Mouse (Mus musculus): ENCODE data around the gene Birc5. TPM values are rescaled to one million over a fixed set of nuclear protein-coding genes. Genes with fewer than 3 reads are reported as not detected.

Birc5 gene
- polyA plus RNA-seq, 1 experiment = 97.3 TPM

GRCm38 (mm10) chr11:117891581-117892175 is 42.6 kb downstream of the Birc5 start:
- Histone ChIP-seq H3K4me1 (ENCODE audit: control insufficient read depth, insufficient read depth, low read length) (no peaks in the 10 kb centered on the region), H3K27ac (ENCODE audit: insufficient read depth, low read depth, low read length) (no peak overlapping the region), H3K4me3 (ENCODE audit: insufficient read depth, low read length) (no peak overlapping the region)
- no peak for TF ChIP-seq POLR2A (IDR thresholded peaks at IDR 0.05; ENCODE audit: borderline replicate concordance, low read depth, low read length)
- no peak for TF ChIP-seq CTCF (IDR thresholded peaks at IDR 0.05; ENCODE audit: low read depth, low read length)

GRCm38 (mm10) chr11:117892199-117892598 is 43.1 kb downstream of the Birc5 start:
- no peaks in the 10 kb centered on the region for H3K4me1 ChIP-seq (ENCODE audit: control insufficient read depth, insufficient read depth, low read length)
- no peak for TF ChIP-seq CTCF (IDR thresholded peaks at IDR 0.05; ENCODE audit: low read depth, low read length)
- TF ChIP-seq POLR2A (IDR thresholded peaks at IDR 0.05; ENCODE audit: borderline replicate concordance, low read depth, low read length) = no peak
- no peak overlapping the region for H3K4me3 ChIP-seq (ENCODE audit: insufficient read depth, low read length)
- no peak overlapping the region for H3K27ac ChIP-seq (ENCODE audit: insufficient read depth, low read depth, low read length)

DNA sequence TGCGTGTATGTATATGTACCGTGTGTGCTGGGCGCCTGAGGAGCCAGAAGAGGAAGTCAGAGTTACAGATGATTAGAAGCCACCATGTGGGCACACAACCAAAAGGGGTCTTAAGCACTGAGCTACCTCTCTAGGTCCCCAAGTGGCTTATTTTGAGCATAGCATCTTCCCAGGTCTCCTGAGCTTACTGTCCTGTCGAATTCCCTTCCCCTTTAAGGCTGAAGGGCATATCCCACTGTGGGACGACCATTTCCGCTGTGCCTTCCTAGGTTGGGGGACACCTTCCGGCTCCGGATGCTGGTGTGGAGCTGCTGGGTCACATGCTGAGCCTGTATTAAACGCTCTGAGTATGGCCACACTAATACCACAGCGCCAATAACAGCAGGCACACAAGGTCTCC is 45.6 kb downstream of the Birc5 start:
- H3K4me3 ChIP-seq (ENCODE audit: insufficient read depth, low read length) = no peak overlapping the region

GRCm38 (mm10) chr11:117896533-117896932 is 47.5 kb downstream of the Birc5 start:
- TF ChIP-seq CTCF (IDR thresholded peaks at IDR 0.05; ENCODE audit: low read depth, low read length) = no peak
- H3K4me3 ChIP-seq (ENCODE audit: insufficient read depth, low read length) = no peak overlapping the region
- H3K4me1 ChIP-seq (ENCODE audit: control insufficient read depth, insufficient read depth, low read length) = no peaks in the 10 kb centered on the region
- no peak overlapping the region for H3K27ac ChIP-seq (ENCODE audit: insufficient read depth, low read depth, low read length)

More for the DNA sequence above, 45.6 kb downstream of the Birc5 start:
- H3K4me1 ChIP-seq (ENCODE audit: control insufficient read depth, insufficient read depth, low read length) = no peaks in the 10 kb centered on the region
- no peak for TF ChIP-seq POLR2A (IDR thresholded peaks at IDR 0.05; ENCODE audit: borderline replicate concordance, low read depth, low read length)
- TF ChIP-seq CTCF (IDR thresholded peaks at IDR 0.05; ENCODE audit: low read depth, low read length) = no peak
- H3K27ac ChIP-seq (ENCODE audit: insufficient read depth, low read depth, low read length) = no peak overlapping the region

- no peak for TF ChIP-seq CTCF (IDR thresholded peaks at IDR 0.05; ENCODE audit: low read depth, low read length)
- TF ChIP-seq POLR2A (IDR thresholded peaks at IDR 0.05; ENCODE audit: borderline replicate concordance, low read depth, low read length) = no peak
- Histone ChIP-seq H3K4me3 (ENCODE audit: insufficient read depth, low read length) (no peak overlapping the region), H3K4me1 (ENCODE audit: control insufficient read depth, insufficient read depth, low read length) (no peaks in the 10 kb centered on the region), H3K27ac (ENCODE audit: insufficient read depth, low read depth, low read length) (no peak overlapping the region)
These were observed 53.2 kb downstream of the Birc5 start for GRCm38 (mm10) chr11:117902282-117902681.

DNA sequence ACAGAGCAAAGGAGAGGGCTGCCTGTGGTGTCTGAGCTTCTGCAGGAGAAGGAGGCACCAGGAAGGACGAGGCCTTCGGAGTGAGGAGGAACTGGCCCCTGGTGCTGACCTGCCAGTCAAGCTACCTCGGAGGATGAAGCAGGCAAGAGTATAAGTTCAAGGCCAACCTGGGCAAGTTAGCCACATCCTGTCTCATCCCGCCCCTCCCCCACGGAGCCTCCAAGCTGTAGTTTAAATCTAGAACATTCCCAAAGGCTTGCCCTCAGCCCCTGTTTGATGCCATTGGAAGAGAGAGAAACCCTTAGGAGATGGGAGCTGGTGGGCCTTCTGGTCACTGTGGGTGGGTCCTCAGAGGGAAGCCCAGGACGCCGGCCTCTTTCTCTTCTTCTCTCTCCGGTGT is 55.4 kb downstream of the Birc5 start:
- Histone ChIP-seq H3K4me3 (ENCODE audit: insufficient read depth, low read length) (no peak overlapping the region), H3K27ac (ENCODE audit: insufficient read depth, low read depth, low read length) (no peak overlapping the region), H3K4me1 (ENCODE audit: control insufficient read depth, insufficient read depth, low read length) (no peaks in the 10 kb centered on the region)
- TF ChIP-seq POLR2A (IDR thresholded peaks at IDR 0.05; ENCODE audit: borderline replicate concordance, low read depth, low read length) (no peak), CTCF (IDR thresholded peaks at IDR 0.05; ENCODE audit: low read depth, low read length) (no peak)

Other genes with a start within 250 kb of the Birc5 start
- gene Tnrc6c, start 195.0 kb upstream of the Birc5 start, polyA plus RNA-seq (2012; ENCODE audit: insufficient read depth, insufficient read length, missing spikeins) = 16.4 and 16.9 TPM in 2 replicates
- 2.1 and 2.7 TPM in 2 replicates for gene Tmc8, start 67.2 kb upstream of the Birc5 start, polyA plus RNA-seq (2012; ENCODE audit: insufficient read depth, insufficient read length, missing spikeins)
- gene Tmc6, start 67.1 kb upstream of the Birc5 start, polyA plus RNA-seq (2012; ENCODE audit: insufficient read depth, insufficient read length, missing spikeins) = 16.7 and 36.7 TPM in 2 replicates
- gene 6030468B19Rik, start 51.6 kb upstream of the Birc5 start, polyA plus RNA-seq (2012; ENCODE audit: insufficient read depth, insufficient read length, missing spikeins) = not detected in 2 replicates
- gene Gm20708, start 39.6 kb upstream of the Birc5 start, polyA plus RNA-seq (2012; ENCODE audit: insufficient read depth, insufficient read length, missing spikeins) = 4.0 and 5.0 TPM in 2 replicates
- 183 and 189 TPM in 2 replicates for gene Syngr2, start 39.6 kb upstream of the Birc5 start, polyA plus RNA-seq (2012; ENCODE audit: insufficient read depth, insufficient read length, missing spikeins)
- 3.5 and 9.9 TPM in 2 replicates for gene Afmid, start 23.3 kb upstream of the Birc5 start, polyA plus RNA-seq (2012; ENCODE audit: insufficient read depth, insufficient read length, missing spikeins)
- 56.8 and 70.1 TPM in 2 replicates for gene Tk1, start 23.2 kb upstream of the Birc5 start, polyA plus RNA-seq (2012; ENCODE audit: insufficient read depth, insufficient read length, missing spikeins)
- gene Tmem235, start 11.5 kb downstream of the Birc5 start, polyA plus RNA-seq (2012; ENCODE audit: insufficient read depth, insufficient read length, missing spikeins) = not detected in 2 replicates
- 2.8 and 4.5 TPM in 2 replicates for gene Tha1, start 24.2 kb downstream of the Birc5 start, polyA plus RNA-seq (2012; ENCODE audit: insufficient read depth, insufficient read length, missing spikeins)
- 6.9 and 7.1 TPM in 2 replicates for gene Socs3, start 120.8 kb downstream of the Birc5 start, polyA plus RNA-seq (2012; ENCODE audit: insufficient read depth, insufficient read length, missing spikeins)
- 35.4 and 37.1 TPM in 2 replicates for gene Pgs1, start 137.0 kb downstream of the Birc5 start, polyA plus RNA-seq (2012; ENCODE audit: insufficient read depth, insufficient read length, missing spikeins)